Mouse (Mus musculus): ENCODE results near the gene Hmcn1.

Hmcn1 gene

GRCm38 (mm10) chr1:150993162-150994064 is at the start of gene Hmcn1:
Hmcn1 (minus strand) TSS chr1:150993435.
- 1% methylated on average over 38 of the region's 38 CpGs for WGBS

GRCm38 (mm10) chr1:151040945-151041649 is 47.9 kb upstream of the Hmcn1 start:
- WGBS = 61% methylated on average over 18 of the region's 18 CpGs

GRCm38 (mm10) chr1:151040290-151040689 is 47.1 kb upstream of the Hmcn1 start:
- 73% methylated on average over 7 of the region's 7 CpGs for WGBS

- 84% methylated on average over 4 of the region's 4 CpGs for WGBS
These were observed 46.0 kb upstream of the Hmcn1 start for GRCm38 (mm10) chr1:151039189-151039588.

- 66% methylated on average over 8 of the region's 8 CpGs for WGBS
These were observed 45.3 kb upstream of the Hmcn1 start for GRCm38 (mm10) chr1:151038566-151038965.

GRCm38 (mm10) chr1:151036405-151036985 is 43.3 kb upstream of the Hmcn1 start:
- 66% methylated on average over 15 of the region's 15 CpGs for WGBS

- 77% methylated on average over 3 of the region's 3 CpGs for WGBS
These were observed 42.5 kb upstream of the Hmcn1 start for GRCm38 (mm10) chr1:151035766-151036165.

- 0% methylated on average over 5 of the region's 5 CpGs for WGBS
These were observed 41.9 kb upstream of the Hmcn1 start for GRCm38 (mm10) chr1:151034993-151035592.

GRCm38 (mm10) chr1:151031581-151031980 is 38.3 kb upstream of the Hmcn1 start:
- 72% methylated on average over 10 of the region's 10 CpGs for WGBS

GRCm38 (mm10) chr1:151031086-151031485 is 37.9 kb upstream of the Hmcn1 start:
- 71% methylated on average over 8 of the region's 8 CpGs for WGBS

- 78% methylated on average over 19 of the region's 19 CpGs for WGBS
These were observed 32.0 kb upstream of the Hmcn1 start for GRCm38 (mm10) chr1:151025049-151025773.

GRCm38 (mm10) chr1:151019273-151019890 is 26.1 kb upstream of the Hmcn1 start:
- 76% methylated on average over 2 of the region's 2 CpGs for WGBS

- WGBS = 21% methylated on average over 7 of the region's 7 CpGs
These were observed 17.8 kb upstream of the Hmcn1 start for GRCm38 (mm10) chr1:151011056-151011455.

GRCm38 (mm10) chr1:151009115-151009797 is 16.0 kb upstream of the Hmcn1 start:
- WGBS = 30% methylated on average over 6 of the region's 6 CpGs

- WGBS = 84% methylated on average over 4 of the region's 4 CpGs
These were observed 14.5 kb upstream of the Hmcn1 start for GRCm38 (mm10) chr1:151007747-151008146.

GRCm38 (mm10) chr1:151004007-151004406 is 10.8 kb upstream of the Hmcn1 start:
- 31% methylated on average over 5 of the region's 5 CpGs for WGBS

GRCm38 (mm10) chr1:151001868-151002428 is 8.7 kb upstream of the Hmcn1 start:
- WGBS = 85% methylated on average over 8 of the region's 8 CpGs

- WGBS = 85% methylated on average over 13 of the region's 13 CpGs
These were observed 7.5 kb upstream of the Hmcn1 start for GRCm38 (mm10) chr1:151000714-151001113.

GRCm38 (mm10) chr1:150994612-150995011 is 1.4 kb upstream of the Hmcn1 start:
- 93% methylated on average over 2 of the region's 2 CpGs for WGBS

- 7% methylated on average over 6 of the region's 6 CpGs for WGBS
These were observed 499 bp downstream of the Hmcn1 start for GRCm38 (mm10) chr1:150992711-150993161.
